Mouse (Mus musculus): ENCODE measurements around the gene Olfr1109. TPM values are rescaled to one million over a fixed set of nuclear protein-coding genes. Genes with fewer than 3 reads are reported as not detected.

The Olfr1109 gene
- not detected for total RNA-seq (2021)
- not detected in 2 replicates for polyA plus RNA-seq (2012; rRNA removed)
- long read RNA-seq: 0 reads

GRCm38 (mm10) chr2:87095908-87096307, at the start of gene Olfr1109:
TSS of gene Olfr1109 (minus strand) at chr2:87096008.
- no peak for DNase-seq

GRCm38 (mm10) chr2:87140200-87140599, 44.4 kb upstream of the Olfr1109 start, which contains the start of gene Olfr1110:
TSS of gene Olfr1110 (minus strand) at chr2:87140300.
- DNase-seq: no peak

DNA sequence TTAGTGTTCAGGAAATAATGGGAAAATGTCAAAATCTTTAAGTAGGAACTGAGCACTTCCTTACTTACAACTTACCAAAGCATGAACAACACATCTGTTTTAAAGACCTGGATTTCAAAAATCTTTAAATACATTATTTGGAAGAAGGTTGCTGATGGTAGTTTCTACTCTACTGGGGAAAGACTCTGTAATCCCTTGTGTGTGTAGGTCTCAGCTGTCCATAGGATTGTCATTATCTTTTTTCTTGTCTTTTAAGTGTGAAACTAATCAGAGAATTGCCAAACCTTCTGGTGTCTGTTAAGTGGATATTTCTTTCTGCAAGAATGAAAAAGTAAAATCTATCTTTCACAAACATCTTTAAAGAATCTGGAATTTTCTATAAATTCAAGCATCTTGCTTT, 18.7 kb upstream of the Olfr1109 start, which contains the start of gene Olfr259:
TSS of gene Olfr259 (minus strand) at position 101 of the 400 bp plus-strand sequence.
- DNase-seq: no peak

DNA sequence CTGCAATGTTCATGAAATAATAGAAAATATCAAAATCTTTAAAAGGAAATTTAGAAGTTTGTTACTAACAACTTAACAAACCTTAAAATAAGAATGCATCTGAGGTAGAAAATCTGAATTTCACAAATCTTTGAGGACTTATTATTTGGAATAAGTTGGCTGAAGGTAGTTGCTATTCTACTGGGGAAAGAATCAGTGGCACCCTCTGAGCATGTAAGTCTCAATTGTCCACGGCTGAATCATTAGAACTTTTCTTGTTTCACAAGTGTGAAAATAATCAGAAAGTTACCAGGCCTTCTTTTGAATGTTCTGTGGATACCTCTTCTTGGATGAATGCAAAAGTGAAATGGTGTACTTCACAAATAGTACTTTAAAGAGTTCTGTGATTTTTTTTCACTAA, 20.1 kb downstream of the Olfr1109 start, which contains the start of gene Olfr1107:
TSS of gene Olfr1107 (minus strand) at position 101 of the 400 bp plus-strand sequence.
- no peak for DNase-seq

GRCm38 (mm10) chr2:87052173-87052572, 43.6 kb downstream of the Olfr1109 start, which contains the start of gene Olfr1106:
TSS of gene Olfr1106 (minus strand) at chr2:87052273.
- DNase-seq: no peak

Other genes starting within 250 kb of the Olfr1109 start
- not detected for gene Olfr1095, start 244.3 kb downstream of the Olfr1109 start, total RNA-seq (2021)
- gene Olfr1095, start 244.3 kb downstream of the Olfr1109 start, polyA plus RNA-seq (2012; rRNA removed): not detected in 2 replicates
- not detected for gene Gm13723, start 221.2 kb downstream of the Olfr1109 start, total RNA-seq (2021)
- gene Gm13723, start 221.2 kb downstream of the Olfr1109 start, polyA plus RNA-seq (2012; rRNA removed): not detected in 2 replicates
- not detected for gene Olfr1097, start 203.8 kb downstream of the Olfr1109 start, total RNA-seq (2021)
- gene Olfr1097, start 203.8 kb downstream of the Olfr1109 start, polyA plus RNA-seq (2012; rRNA removed): not detected in 2 replicates
- gene Olfr1098, start 171.5 kb downstream of the Olfr1109 start, total RNA-seq (2021): not detected
- gene Olfr1098, start 171.5 kb downstream of the Olfr1109 start, polyA plus RNA-seq (2012; rRNA removed): not detected in 2 replicates
- not detected for gene Olfr1099, start 135.3 kb downstream of the Olfr1109 start, total RNA-seq (2021)
- not detected in 2 replicates for gene Olfr1099, start 135.3 kb downstream of the Olfr1109 start, polyA plus RNA-seq (2012; rRNA removed)
- not detected for gene Olfr1100, start 116.1 kb downstream of the Olfr1109 start, total RNA-seq (2021)
- not detected in 2 replicates for gene Olfr1100, start 116.1 kb downstream of the Olfr1109 start, polyA plus RNA-seq (2012; rRNA removed)
- not detected for gene Olfr1101, start 104.8 kb downstream of the Olfr1109 start, total RNA-seq (2021)
- not detected in 2 replicates for gene Olfr1101, start 104.8 kb downstream of the Olfr1109 start, polyA plus RNA-seq (2012; rRNA removed)
- gene Olfr1102, start 97.6 kb downstream of the Olfr1109 start, total RNA-seq (2021): not detected
- gene Olfr1102, start 97.6 kb downstream of the Olfr1109 start, polyA plus RNA-seq (2012; rRNA removed): not detected in 2 replicates
- not detected for gene Olfr1104, start 68.9 kb downstream of the Olfr1109 start, total RNA-seq (2021)
- gene Olfr1104, start 68.9 kb downstream of the Olfr1109 start, polyA plus RNA-seq (2012; rRNA removed): not detected in 2 replicates
- gene Olfr1105, start 59.5 kb downstream of the Olfr1109 start, total RNA-seq (2021): not detected
- gene Olfr1105, start 59.5 kb downstream of the Olfr1109 start, polyA plus RNA-seq (2012; rRNA removed): not detected in 2 replicates
- not detected for gene Olfr1106, start 43.7 kb downstream of the Olfr1109 start, total RNA-seq (2021)
- gene Olfr1106, start 43.7 kb downstream of the Olfr1109 start, polyA plus RNA-seq (2012; rRNA removed): not detected in 2 replicates
- gene Olfr1107, start 20.2 kb downstream of the Olfr1109 start, total RNA-seq (2021): not detected
- gene Olfr1107, start 20.2 kb downstream of the Olfr1109 start, polyA plus RNA-seq (2012; rRNA removed): not detected in 2 replicates
- not detected for gene Olfr259, start 18.6 kb upstream of the Olfr1109 start, total RNA-seq (2021)
- gene Olfr259, start 18.6 kb upstream of the Olfr1109 start, polyA plus RNA-seq (2012; rRNA removed): not detected in 2 replicates
- gene Olfr1110, start 44.3 kb upstream of the Olfr1109 start, total RNA-seq (2021): not detected
- gene Olfr1110, start 44.3 kb upstream of the Olfr1109 start, polyA plus RNA-seq (2012; rRNA removed): not detected in 2 replicates
- not detected for gene Olfr1111, start 56.6 kb upstream of the Olfr1109 start, total RNA-seq (2021)
- not detected in 2 replicates for gene Olfr1111, start 56.6 kb upstream of the Olfr1109 start, polyA plus RNA-seq (2012; rRNA removed)
- not detected for gene Olfr1112, start 91.8 kb upstream of the Olfr1109 start, total RNA-seq (2021)
- gene Olfr1112, start 91.8 kb upstream of the Olfr1109 start, polyA plus RNA-seq (2012; rRNA removed): not detected in 2 replicates
- not detected for gene Olfr1113, start 113.0 kb upstream of the Olfr1109 start, total RNA-seq (2021)
- gene Olfr1113, start 113.0 kb upstream of the Olfr1109 start, polyA plus RNA-seq (2012; rRNA removed): not detected in 2 replicates
- gene Olfr1115, start 152.0 kb upstream of the Olfr1109 start, total RNA-seq (2021): not detected
- gene Olfr1115, start 152.0 kb upstream of the Olfr1109 start, polyA plus RNA-seq (2012; rRNA removed): not detected in 2 replicates
- not detected for gene Olfr1116, start 171.5 kb upstream of the Olfr1109 start, total RNA-seq (2021)
- gene Olfr1116, start 171.5 kb upstream of the Olfr1109 start, polyA plus RNA-seq (2012; rRNA removed): not detected in 2 replicates
- gene Olfr1118, start 211.6 kb upstream of the Olfr1109 start, total RNA-seq (2021): not detected
- gene Olfr1118, start 211.6 kb upstream of the Olfr1109 start, polyA plus RNA-seq (2012; rRNA removed): not detected in 2 replicates